Mouse (Mus musculus) embryonic facial prominence, embryonic 12.5 days (tissue): Measurements from ENCODE around the gene Ptbp1. TPM values are rescaled to one million over a fixed set of nuclear protein-coding genes. Genes with fewer than 3 reads are reported as not detected.
"Not testable (repeated sequence)": the region's sequence is repeated elsewhere in the genome, so short reads cannot be mapped to it uniquely, and the experiment has no call there.

ENCODE experiments used
- ATAC-seq: fragments of 200-750 bp; cut with Nextera tagmentation; 2 replicates; pipeline ENCODE4 v1.8.0; 2017; ENCODE audit not compliant: insufficient number of reproducible peaks, insufficient read depth, low FRiP score, low TSS enrichment
- H3K27ac ChIP-seq: fragments of 300-500 bp; sonication (generic); 2 replicates; pipeline ENCODE4 v1.5.1; 2016; ENCODE audit warnings: mild to moderate bottlenecking
- H3K27me3 ChIP-seq: fragments of 300-500 bp; sonication (generic); 2 replicates; pipeline ENCODE4 v1.6.1; 2016; ENCODE audit warnings: mild to moderate bottlenecking, moderate library complexity
- H3K36me3 ChIP-seq: fragments of 300-500 bp; sonication (generic); 2 replicates; pipeline ENCODE4 v1.6.1; 2016; ENCODE audit warnings: mild to moderate bottlenecking
- H3K4me1 ChIP-seq: fragments of 300-500 bp; sonication (generic); 2 replicates; pipeline ENCODE4 v1.6.1; 2016
- H3K4me2 ChIP-seq: fragments of 300-500 bp; sonication (generic); replicated peaks from 2 replicates; pipeline ENCODE4 v1.6.1; 2016; ENCODE audit warnings: mild to moderate bottlenecking, moderate library complexity
- H3K4me3 ChIP-seq: fragments of 300-500 bp; sonication (generic); 2 replicates; pipeline ENCODE4 v1.5.1; 2016; ENCODE audit warnings: mild to moderate bottlenecking
- H3K9ac ChIP-seq: fragments of 300-500 bp; sonication (generic); 2 replicates; pipeline ENCODE4 v1.6.1; 2016; ENCODE audit warnings: mild to moderate bottlenecking, moderate library complexity
- H3K9me3 ChIP-seq: fragments of 300-500 bp; sonication (generic); 2 replicates; pipeline ENCODE4 v1.6.1; 2016; ENCODE audit warnings: mild to moderate bottlenecking, moderate library complexity
- WGBS: fragments of 180-500 bp; shearing (Covaris S2); methylation state at CpG from one replicate; pipeline ENCODE4 v1.1.7; 2016; 5-methylcytosine and 5-hydroxymethylcytosine counted together
- polyA plus RNA-seq: library from polyadenylated mRNA; unstranded; fragments of >200 nt; fragmentation: Nextera tagmentation; extraction: Ambion mirVana; gene quantifications from 2 replicates; pipeline ENCODE4 v1.2.1, GENCODE M21; 2016

Ptbp1 gene
- polyA plus RNA-seq, 1 experiment from 2014 or later, result 363 TPM

GRCm38 (mm10) chr10:79886611-79887010 is 32.4 kb downstream of the Ptbp1 start:
- Histone ChIP-seq H3K27me3 (peaks cover 8% of the 10 kb centered on the region), H3K4me3 (no peak overlapping the region)
- WGBS, result 75% methylated on average over 8 of the region's 8 CpGs

GRCm38 (mm10) chr10:79889386-79889785 is 35.2 kb downstream of the Ptbp1 start:
- H3K27me3 ChIP-seq, result no peaks in the 10 kb centered on the region
- WGBS, result 78% methylated on average over 2 of the region's 2 CpGs
- no peak overlapping the region for H3K9ac ChIP-seq
- no peak overlapping the region for H3K4me2 ChIP-seq
- H3K36me3 ChIP-seq, result peaks cover 7% of the 10 kb centered on the region; the same call in 1 of the 2 replicates
- no peak overlapping the region for H3K27ac ChIP-seq
- ATAC-seq, result no peak
- no peaks in the 10 kb centered on the region for H3K9me3 ChIP-seq
- H3K4me1 ChIP-seq, result no peaks in the 10 kb centered on the region
- H3K4me3 ChIP-seq, result no peak overlapping the region

More at GRCm38 (mm10) chr10:79886611-79887010, 32.4 kb downstream of the Ptbp1 start:
- ATAC-seq, result no peak
- Histone ChIP-seq H3K36me3 (no peaks in the 10 kb centered on the region), H3K4me2 (no peak overlapping the region), H3K9me3 (no peaks in the 10 kb centered on the region), H3K9ac (no peak overlapping the region), H3K27ac (no peak overlapping the region), H3K4me1 (peaks cover 11% of the 10 kb centered on the region)

GRCm38 (mm10) chr10:79890670-79891069 is 36.4 kb downstream of the Ptbp1 start, which contains the start of gene Cfd:
Gene Cfd (plus strand): TSS chr10:79890853.
- Histone ChIP-seq H3K27ac (no peak within 1 kb of the TSS), H3K9me3 (no peaks in the 10 kb centered on the region)

GRCm38 (mm10) chr10:79892451-79893118 is 38.4 kb downstream of the Ptbp1 start:
- H3K4me1 ChIP-seq, H3K9me3 ChIP-seq, ATAC-seq, H3K27ac ChIP-seq, H3K4me2 ChIP-seq, H3K27me3 ChIP-seq, H3K4me3 ChIP-seq, H3K9ac ChIP-seq: not testable (repeated sequence)
- H3K36me3 ChIP-seq, result peaks cover 36% of the 10 kb centered on the region
- WGBS, result 43% methylated on average over 22 of the region's 22 CpGs

More at GRCm38 (mm10) chr10:79890670-79891069, 36.4 kb downstream of the Ptbp1 start, which contains the start of gene Cfd:
- H3K27me3 ChIP-seq, result no peaks in the 10 kb centered on the region
- H3K4me3 ChIP-seq, result no peak within 1 kb of the TSS
- 47% methylated on average over 5 of the region's 5 CpGs for WGBS
- no peak for ATAC-seq
- H3K4me1 ChIP-seq, result no peaks in the 10 kb centered on the region
- H3K36me3 ChIP-seq, result peaks cover 17% of the 10 kb centered on the region
- H3K9ac ChIP-seq, result peak within 1 kb of the TSS; percentile 27
- H3K4me2 ChIP-seq, result no peak within 1 kb of the TSS

GRCm38 (mm10) chr10:79896306-79896705 is 42.1 kb downstream of the Ptbp1 start:
- ATAC-seq, result no peak
- peaks cover 69% of the 10 kb centered on the region for H3K36me3 ChIP-seq
- no peaks in the 10 kb centered on the region for H3K27me3 ChIP-seq
- no peaks in the 10 kb centered on the region for H3K4me1 ChIP-seq
- H3K4me2 ChIP-seq, result no peak overlapping the region
- 92% methylated on average over 16 of the region's 16 CpGs for WGBS
- no peak overlapping the region for H3K9ac ChIP-seq
- no peaks in the 10 kb centered on the region for H3K9me3 ChIP-seq
- H3K27ac ChIP-seq, result no peak overlapping the region
- no peak overlapping the region for H3K4me3 ChIP-seq

GRCm38 (mm10) chr10:79896814-79897213 is 42.6 kb downstream of the Ptbp1 start:
- ATAC-seq, result no peak
- WGBS, result 79% methylated on average over 13 of the region's 13 CpGs

GRCm38 (mm10) chr10:79897316-79898245 is 43.4 kb downstream of the Ptbp1 start:
- no peak overlapping the region for H3K4me2 ChIP-seq
- H3K27me3 ChIP-seq, result no peaks in the 10 kb centered on the region
- H3K9me3 ChIP-seq, result no peaks in the 10 kb centered on the region
- H3K27ac ChIP-seq, result no peak overlapping the region
- 48% methylated on average over 20 of the region's 20 CpGs for WGBS
- no peak for ATAC-seq
- H3K36me3 ChIP-seq, result peaks cover 75% of the 10 kb centered on the region
- no peaks in the 10 kb centered on the region for H3K4me1 ChIP-seq
- peak overlapping the region; percentile 19 for H3K9ac ChIP-seq
- H3K4me3 ChIP-seq, result no peak overlapping the region

More at GRCm38 (mm10) chr10:79896814-79897213, 42.6 kb downstream of the Ptbp1 start:
- Histone ChIP-seq H3K9ac (no peak overlapping the region), H3K27me3 (no peaks in the 10 kb centered on the region), H3K9me3 (no peaks in the 10 kb centered on the region), H3K4me2 (no peak overlapping the region), H3K36me3 (peaks cover 69% of the 10 kb centered on the region), H3K4me3 (no peak overlapping the region), H3K27ac (no peak overlapping the region), H3K4me1 (no peaks in the 10 kb centered on the region)

GRCm38 (mm10) chr10:79900951-79901410 is 46.8 kb downstream of the Ptbp1 start:
- Histone ChIP-seq H3K4me3 (no peak overlapping the region), H3K9me3 (no peaks in the 10 kb centered on the region), H3K4me1 (no peaks in the 10 kb centered on the region), H3K4me2 (no peak overlapping the region), H3K27me3 (no peaks in the 10 kb centered on the region), H3K27ac (no peak overlapping the region), H3K36me3 (peaks cover 82% of the 10 kb centered on the region), H3K9ac (no peak overlapping the region)
- ATAC-seq, result no peak
- WGBS, result 29% methylated on average over 2 of the region's 2 CpGs

- H3K4me2 ChIP-seq, result no peak overlapping the region
- no peak overlapping the region for H3K27ac ChIP-seq
- ATAC-seq, result no peak
- no peak overlapping the region for H3K4me3 ChIP-seq
- no peaks in the 10 kb centered on the region for H3K9me3 ChIP-seq
- H3K36me3 ChIP-seq, result peaks cover 59% of the 10 kb centered on the region
- H3K27me3 ChIP-seq, result no peaks in the 10 kb centered on the region
- peaks cover 5% of the 10 kb centered on the region for H3K4me1 ChIP-seq
- 0 out of 2 replicates have a peak overlapping the region, but pooled peaks have one; percentile 1 for H3K9ac ChIP-seq
- WGBS, result 89% methylated on average over 9 of the region's 9 CpGs
These were observed 52.5 kb downstream of the Ptbp1 start for GRCm38 (mm10) chr10:79906712-79907111.

- Histone ChIP-seq H3K36me3 (peaks cover 61% of the 10 kb centered on the region), H3K9ac (no peak overlapping the region), H3K4me2 (no peak overlapping the region), H3K9me3 (no peaks in the 10 kb centered on the region), H3K27me3 (no peaks in the 10 kb centered on the region), H3K4me3 (no peak overlapping the region), H3K4me1 (peaks cover 5% of the 10 kb centered on the region), H3K27ac (no peak overlapping the region)
- 93% methylated on average over 10 of the region's 10 CpGs for WGBS
- ATAC-seq, result no peak
These were observed 53.2 kb downstream of the Ptbp1 start for GRCm38 (mm10) chr10:79907415-79907814.

GRCm38 (mm10) chr10:79908167-79909091 is 54.2 kb downstream of the Ptbp1 start, which contains the start of gene Med16:
Gene Med16 (minus strand): TSS chr10:79908923.
- Histone ChIP-seq H3K4me3 (peak within 1 kb of the TSS; percentile 63), H3K27ac (peak within 1 kb of the TSS; percentile 97), H3K9me3 (no peaks in the 10 kb centered on the region), H3K9ac (peak within 1 kb of the TSS; percentile 67), H3K27me3 (no peaks in the 10 kb centered on the region), H3K4me2 (peak within 1 kb of the TSS; percentile 32), H3K4me1 (peaks cover 5% of the 10 kb centered on the region), H3K36me3 (peaks cover 54% of the 10 kb centered on the region)
- WGBS, result 2% methylated on average over 52 of the region's 52 CpGs
- ATAC-seq, result peak; percentile 91
